Mouse (Mus musculus): ENCODE data around the gene Micall1. TPM values are rescaled to one million over a fixed set of nuclear protein-coding genes. Genes with fewer than 3 reads are reported as not detected.

Micall1 gene
- total and polyA plus RNA-seq, 2 experiments from 2014 or later, result 8.0 to 29.1 TPM

- TF ChIP-seq CTCF (IDR thresholded peaks at IDR 0.05; ENCODE audit: low read depth), result no peak
- WGBS, result 58% methylated on average over 8 of the region's 8 CpGs
- no peaks in the 10 kb centered on the region for H3K9me3 ChIP-seq (ENCODE audit: low read length)
- no peak for DNase-seq
- H3K9ac ChIP-seq, result no peak overlapping the region
- H3K4me2 ChIP-seq (ENCODE audit: low read depth), result no peak overlapping the region
- peaks cover 18% of the 10 kb centered on the region for H3K27me3 ChIP-seq (ENCODE audit: insufficient read depth, low read length)
- H3K4me1 ChIP-seq (ENCODE audit: insufficient read depth), result no peaks in the 10 kb centered on the region
- H3K4me3 ChIP-seq (ENCODE audit: low read depth, low read length), result no peak overlapping the region
- H3K36me3 ChIP-seq (ENCODE audit: insufficient read depth), result no peaks in the 10 kb centered on the region
- no peak overlapping the region for H3K27ac ChIP-seq (ENCODE audit: low read depth, low read length)
- no peak for ATAC-seq
Observed at GRCm38 (mm10) chr15:79166712-79167111, 58.0 kb downstream of the Micall1 start.

DNA sequence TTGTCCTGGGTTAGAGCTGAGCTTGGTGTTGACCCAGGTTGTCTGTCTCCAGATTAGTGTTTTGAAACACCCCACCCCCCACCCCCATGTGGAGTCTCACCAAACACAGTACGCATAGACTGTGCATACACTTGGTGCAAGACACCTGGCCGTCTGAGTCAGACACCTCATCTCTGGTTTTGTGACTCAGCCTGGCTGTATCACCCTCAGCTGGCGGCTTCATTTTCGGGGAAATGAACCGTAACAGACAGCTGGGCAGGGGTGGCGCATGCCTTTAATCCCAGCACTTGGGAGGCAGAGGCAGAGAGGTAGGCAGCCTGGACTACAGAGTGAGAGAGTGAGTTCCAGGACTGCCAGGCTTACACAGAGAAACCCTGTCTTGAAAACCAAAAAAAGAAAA, 68.2 kb downstream of the Micall1 start:
- H3K36me3 ChIP-seq (ENCODE audit: insufficient read depth), result no peaks in the 10 kb centered on the region
- H3K4me1 ChIP-seq (ENCODE audit: insufficient read depth), result no peaks in the 10 kb centered on the region
- no peak overlapping the region for H3K27ac ChIP-seq (ENCODE audit: low read depth, low read length)
- H3K9ac ChIP-seq, result no peak overlapping the region
- WGBS, result 53% methylated on average over 6 of the region's 6 CpGs
- no peaks in the 10 kb centered on the region for H3K27me3 ChIP-seq (ENCODE audit: insufficient read depth, low read length)
- no peak for TF ChIP-seq CTCF (IDR thresholded peaks at IDR 0.05; ENCODE audit: low read depth)
- H3K9me3 ChIP-seq (ENCODE audit: low read length), result no peaks in the 10 kb centered on the region
- ATAC-seq (no peak), DNase-seq (no peak)
- H3K4me2 ChIP-seq (ENCODE audit: low read depth), result no peak overlapping the region
- H3K4me3 ChIP-seq (ENCODE audit: low read depth, low read length), result no peak overlapping the region

- Histone ChIP-seq H3K27me3 (ENCODE audit: insufficient read depth, low read length) (no peaks in the 10 kb centered on the region), H3K4me2 (ENCODE audit: low read depth) (no peak overlapping the region), H3K27ac (ENCODE audit: low read depth, low read length) (no peak overlapping the region), H3K36me3 (ENCODE audit: insufficient read depth) (no peaks in the 10 kb centered on the region), H3K9ac (no peak overlapping the region), H3K9me3 (ENCODE audit: low read length) (no peaks in the 10 kb centered on the region), H3K4me1 (ENCODE audit: insufficient read depth) (no peaks in the 10 kb centered on the region), H3K4me3 (ENCODE audit: low read depth, low read length) (no peak overlapping the region)
- DNase-seq, result peak; percentile 27
- no peak for TF ChIP-seq CTCF (IDR thresholded peaks at IDR 0.05; ENCODE audit: low read depth)
- ATAC-seq, result no peak
- 67% methylated on average over 10 of the region's 10 CpGs for WGBS
Observed at GRCm38 (mm10) chr15:79185213-79185612, 76.5 kb downstream of the Micall1 start.

Other genes starting within 250 kb of the Micall1 start
- gene Gga1, start 231.7 kb upstream of the Micall1 start, total RNA-seq (2014; rRNA removed), result 37.0 and 42.9 TPM in 2 replicates
- gene Gga1, start 231.7 kb upstream of the Micall1 start, polyA plus RNA-seq (2015; fragmentation: Nextera tagmentation; extraction: Ambion mirVana), result 54.8 and 55.7 TPM in 2 replicates
- not detected in 2 replicates for gene Gm49510, start 209.2 kb upstream of the Micall1 start, total RNA-seq (2014; rRNA removed)
- gene Gm49510, start 209.2 kb upstream of the Micall1 start, polyA plus RNA-seq (2015; fragmentation: Nextera tagmentation; extraction: Ambion mirVana), result not detected in 2 replicates
- 2.0 and 6.4 TPM in 2 replicates for gene Sh3bp1, start 209.1 kb upstream of the Micall1 start, total RNA-seq (2014; rRNA removed)
- gene Sh3bp1, start 209.1 kb upstream of the Micall1 start, polyA plus RNA-seq (2015; fragmentation: Nextera tagmentation; extraction: Ambion mirVana), result 3.3 and 4.3 TPM in 2 replicates
- 263 and 283 TPM in 2 replicates for gene Pdxp, start 195.0 kb upstream of the Micall1 start, total RNA-seq (2014; rRNA removed)
- gene Pdxp, start 195.0 kb upstream of the Micall1 start, polyA plus RNA-seq (2015; fragmentation: Nextera tagmentation; extraction: Ambion mirVana), result 174 and 175 TPM in 2 replicates
- 31.8 and 43.6 TPM in 2 replicates for gene Lgals1, start 182.2 kb upstream of the Micall1 start, total RNA-seq (2014; rRNA removed)
- gene Lgals1, start 182.2 kb upstream of the Micall1 start, polyA plus RNA-seq (2015; fragmentation: Nextera tagmentation; extraction: Ambion mirVana), result 63.2 and 99.4 TPM in 2 replicates
- 11.2 and 17.6 TPM in 2 replicates for gene Nol12, start 174.0 kb upstream of the Micall1 start, total RNA-seq (2014; rRNA removed)
- gene Nol12, start 174.0 kb upstream of the Micall1 start, polyA plus RNA-seq (2015; fragmentation: Nextera tagmentation; extraction: Ambion mirVana), result 60.3 and 64.2 TPM in 2 replicates
- gene Triobp, start 161.2 kb upstream of the Micall1 start, total RNA-seq (2014; rRNA removed), result 36.7 and 40.5 TPM in 2 replicates
- gene Triobp, start 161.2 kb upstream of the Micall1 start, polyA plus RNA-seq (2015; fragmentation: Nextera tagmentation; extraction: Ambion mirVana), result 25.1 and 30.5 TPM in 2 replicates
- gene H1f0, start 80.4 kb upstream of the Micall1 start, total RNA-seq (2014; rRNA removed), result 198 and 209 TPM in 2 replicates
- 224 and 248 TPM in 2 replicates for gene H1f0, start 80.4 kb upstream of the Micall1 start, polyA plus RNA-seq (2015; fragmentation: Nextera tagmentation; extraction: Ambion mirVana)
- 0.62 TPM in 1 of 2 replicates, not detected in the other for gene Galr3, start 67.0 kb upstream of the Micall1 start, total RNA-seq (2014; rRNA removed)
- gene Galr3, start 67.0 kb upstream of the Micall1 start, polyA plus RNA-seq (2015; fragmentation: Nextera tagmentation; extraction: Ambion mirVana), result 0.12 and 0.20 TPM in 2 replicates
- gene Ankrd54, start 46.0 kb upstream of the Micall1 start, total RNA-seq (2014; rRNA removed), result 43.3 and 50.5 TPM in 2 replicates
- gene Ankrd54, start 46.0 kb upstream of the Micall1 start, polyA plus RNA-seq (2015; fragmentation: Nextera tagmentation; extraction: Ambion mirVana), result 41.2 and 45.8 TPM in 2 replicates
- gene Eif3l, start 33.7 kb upstream of the Micall1 start, total RNA-seq (2014; rRNA removed), result 213 and 218 TPM in 2 replicates
- gene Eif3l, start 33.7 kb upstream of the Micall1 start, polyA plus RNA-seq (2015; fragmentation: Nextera tagmentation; extraction: Ambion mirVana), result 179 and 191 TPM in 2 replicates
- gene Polr2f, start 32.1 kb downstream of the Micall1 start, total RNA-seq (2014; rRNA removed), result 48.6 and 111 TPM in 2 replicates
- gene Polr2f, start 32.1 kb downstream of the Micall1 start, polyA plus RNA-seq (2015; fragmentation: Nextera tagmentation; extraction: Ambion mirVana), result 362 and 414 TPM in 2 replicates
- 11.8 and 15.2 TPM in 2 replicates for gene 1700088E04Rik, start 32.4 kb downstream of the Micall1 start, total RNA-seq (2014; rRNA removed)
- gene 1700088E04Rik, start 32.4 kb downstream of the Micall1 start, polyA plus RNA-seq (2015; fragmentation: Nextera tagmentation; extraction: Ambion mirVana), result 19.3 and 23.7 TPM in 2 replicates
- 7.4 and 8.3 TPM in 2 replicates for gene Sox10, start 56.3 kb downstream of the Micall1 start, total RNA-seq (2014; rRNA removed)
- 4.8 and 6.3 TPM in 2 replicates for gene Sox10, start 56.3 kb downstream of the Micall1 start, polyA plus RNA-seq (2015; fragmentation: Nextera tagmentation; extraction: Ambion mirVana)
- gene Pick1, start 120.3 kb downstream of the Micall1 start, total RNA-seq (2014; rRNA removed), result 76.2 and 84.7 TPM in 2 replicates
- 60.9 and 72.7 TPM in 2 replicates for gene Pick1, start 120.3 kb downstream of the Micall1 start, polyA plus RNA-seq (2015; fragmentation: Nextera tagmentation; extraction: Ambion mirVana)
- 2.8 and 4.4 TPM in 2 replicates for gene Gm49486, start 120.5 kb downstream of the Micall1 start, total RNA-seq (2014; rRNA removed)
- gene Gm49486, start 120.5 kb downstream of the Micall1 start, polyA plus RNA-seq (2015; fragmentation: Nextera tagmentation; extraction: Ambion mirVana), result 1.1 and 1.2 TPM in 2 replicates
- gene Slc16a8, start 145.9 kb downstream of the Micall1 start, total RNA-seq (2014; rRNA removed), result 0.62 and 0.95 TPM in 2 replicates
- 1.4 and 1.6 TPM in 2 replicates for gene Slc16a8, start 145.9 kb downstream of the Micall1 start, polyA plus RNA-seq (2015; fragmentation: Nextera tagmentation; extraction: Ambion mirVana)
- gene Baiap2l2, start 176.6 kb downstream of the Micall1 start, total RNA-seq (2014; rRNA removed), result 3.2 and 7.9 TPM in 2 replicates
- 9.1 and 11.3 TPM in 2 replicates for gene Baiap2l2, start 176.6 kb downstream of the Micall1 start, polyA plus RNA-seq (2015; fragmentation: Nextera tagmentation; extraction: Ambion mirVana)
- gene Pla2g6, start 219.5 kb downstream of the Micall1 start, total RNA-seq (2014; rRNA removed), result 19.5 and 31.1 TPM in 2 replicates
- gene Pla2g6, start 219.5 kb downstream of the Micall1 start, polyA plus RNA-seq (2015; fragmentation: Nextera tagmentation; extraction: Ambion mirVana), result 10.7 and 15.2 TPM in 2 replicates
- 2.5 and 3.0 TPM in 2 replicates for gene Maff, start 237.7 kb downstream of the Micall1 start, total RNA-seq (2014; rRNA removed)
- 0.74 and 1.1 TPM in 2 replicates for gene Maff, start 237.7 kb downstream of the Micall1 start, polyA plus RNA-seq (2015; fragmentation: Nextera tagmentation; extraction: Ambion mirVana)

All from forebrain, postnatal 0 days (tissue).